Mouse (Mus musculus) G1E (cell line): Measurements from ENCODE around the gene Ebf1.

Experiments used
- CTCF ChIP-seq: IDR thresholded peaks from 2 replicates; pipeline ENCODE4 v1.5.1; 2012; ENCODE audit warnings: low read depth, low read length, inconsistent platforms, mixed read lengths
- GATA1 ChIP-seq: IDR thresholded peaks from 2 replicates; pipeline ENCODE4 v1.6.1; 2012; ENCODE audit warnings: borderline replicate concordance, low read length, inconsistent platforms, mixed read lengths
- GATA2 ChIP-seq: IDR thresholded peaks from 2 replicates; pipeline ENCODE4 v1.6.1; 2012; ENCODE audit warnings: low read depth, low read length, inconsistent platforms, borderline replicate concordance
- POLR2AphosphoS5 ChIP-seq: IDR thresholded peaks from 2 replicates; pipeline ENCODE4 v1.6.1; 2012; ENCODE audit warnings: low read depth, low read length, inconsistent platforms; ENCODE audit not compliant: insufficient replicate concordance
- TAL1 ChIP-seq: conservative IDR thresholded peaks from 2 replicates; pipeline ENCODE4 v1.6.1; 2012; ENCODE audit warnings: low read depth, low read length, inconsistent platforms, mixed read lengths

- TF ChIP-seq GATA1 (no peak), CTCF (no peak), TAL1 (no peak), GATA2 (no peak), POLR2AphosphoS5 (no peak)
These were observed 71.4 kb downstream of the Ebf1 start for GRCm38 (mm10) chr11:44688542-44688941.
